Mouse (Mus musculus): ENCODE results near the gene Nectin1.

The Nectin1 gene

GRCm38 (mm10) chr9:43742066-43742465 lies 1.7 kb upstream of the Nectin1 start:
- DNase-seq: no peak

GRCm38 (mm10) chr9:43742902-43743646 lies 710 bp upstream of the Nectin1 start:
- DNase-seq: peak; percentile 99

DNA sequence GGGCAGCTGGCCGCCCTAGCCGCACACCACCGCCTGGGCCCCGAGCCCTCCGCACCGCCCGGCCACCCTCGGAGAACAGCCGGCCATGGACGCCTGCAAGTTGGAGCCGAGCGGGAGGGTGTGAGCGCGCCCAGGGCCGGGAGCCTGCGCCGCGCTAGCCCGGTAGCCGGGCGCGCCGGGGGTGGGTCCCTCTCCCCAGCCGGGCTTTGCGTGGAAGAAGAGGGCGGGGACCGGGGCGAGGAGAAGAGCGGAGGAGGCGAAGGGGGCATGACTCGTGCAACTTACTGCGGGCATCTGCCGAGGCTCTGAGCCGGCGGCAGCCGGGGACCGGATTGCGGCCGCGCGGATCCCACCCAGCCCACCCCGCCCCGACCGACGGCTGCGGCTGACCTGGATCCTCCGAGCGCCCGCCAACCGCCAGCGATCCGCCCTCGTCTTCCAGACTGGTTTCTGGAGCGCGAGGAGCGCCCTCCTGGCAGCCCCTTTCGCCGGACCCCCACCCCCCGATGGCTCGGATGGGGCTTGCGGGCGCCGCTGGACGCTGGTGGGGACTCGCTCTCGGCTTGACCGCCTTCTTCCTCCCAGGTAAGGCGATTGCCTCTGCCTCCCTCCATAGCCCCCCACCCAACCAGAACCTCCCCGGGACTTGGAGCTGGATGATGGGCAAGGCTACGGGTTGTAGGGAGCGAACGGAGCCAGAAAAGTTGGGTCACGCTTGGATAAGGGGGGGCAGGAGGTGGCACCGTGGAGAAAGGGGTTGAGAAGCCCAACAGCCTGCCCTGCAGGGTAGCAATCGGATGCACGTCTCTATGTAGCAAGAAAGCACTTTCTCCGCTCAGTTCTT lies 576 bp downstream of the Nectin1 start:
- DNase-seq: peak; percentile 92

- peak; percentile 92 for DNase-seq
These were observed 1.4 kb downstream of the Nectin1 start for GRCm38 (mm10) chr9:43745051-43745792.

DNA sequence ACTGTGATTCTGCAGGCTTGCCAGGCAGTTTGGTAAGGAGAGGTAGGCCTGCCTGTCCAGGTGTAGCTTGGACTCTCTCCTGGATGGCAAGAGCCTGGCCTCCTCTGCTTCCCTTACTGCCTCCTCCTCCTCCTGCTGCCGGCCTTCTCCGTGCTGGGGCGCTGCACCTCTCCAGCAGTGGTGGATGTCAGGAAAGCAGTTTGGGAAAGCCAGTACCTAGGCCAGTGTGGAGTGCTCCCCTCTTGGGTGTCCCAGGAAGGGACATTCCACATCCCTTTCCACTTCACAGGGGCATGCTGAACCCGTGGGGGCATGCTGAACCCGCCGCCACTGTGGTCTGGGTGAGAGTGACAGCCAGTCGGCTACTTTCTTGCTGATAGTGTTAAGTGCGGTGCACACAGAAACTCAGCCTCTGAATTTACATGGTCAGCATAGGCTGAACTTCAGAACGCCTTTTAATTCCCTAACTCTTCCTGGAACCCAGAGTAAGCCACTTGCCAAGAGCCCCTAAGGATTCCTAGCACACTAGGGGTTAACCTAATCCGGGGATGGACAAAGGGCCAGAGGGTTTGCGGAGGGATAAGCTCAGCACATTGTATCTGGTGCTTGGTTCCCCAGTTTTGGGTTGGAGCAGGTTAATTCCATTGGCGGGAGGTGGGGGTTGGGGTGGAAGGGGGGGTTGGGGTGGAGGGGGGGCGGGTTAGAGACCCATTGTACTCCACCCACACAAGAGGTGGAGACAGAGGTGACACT lies 2.3 kb downstream of the Nectin1 start:
- no peak for DNase-seq

- DNase-seq: no peak
These were observed 3.9 kb downstream of the Nectin1 start for GRCm38 (mm10) chr9:43747710-43748109.

GRCm38 (mm10) chr9:43748519-43748918 lies 4.7 kb downstream of the Nectin1 start:
- no peak for DNase-seq

DNA sequence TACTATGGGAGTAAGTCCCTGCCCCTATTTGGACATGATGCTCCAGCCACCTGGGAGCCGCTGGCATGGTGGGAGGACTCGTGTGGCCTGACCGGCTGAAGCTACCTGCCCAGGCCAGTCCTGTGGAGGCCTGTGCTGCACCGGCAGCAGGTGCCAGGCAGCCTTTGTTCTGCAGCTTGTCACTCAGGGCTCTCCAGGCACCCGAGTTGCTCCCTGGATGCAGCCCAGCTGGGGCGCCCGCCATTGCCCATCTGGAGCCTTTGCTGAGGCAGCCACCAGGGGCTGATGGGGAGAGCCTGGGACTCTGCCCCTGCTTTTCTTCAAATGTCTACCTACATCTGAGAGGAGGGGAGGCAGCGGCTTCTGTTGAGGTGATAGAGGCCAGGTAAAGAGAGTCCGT lies 6.3 kb downstream of the Nectin1 start:
- no peak for DNase-seq

DNA sequence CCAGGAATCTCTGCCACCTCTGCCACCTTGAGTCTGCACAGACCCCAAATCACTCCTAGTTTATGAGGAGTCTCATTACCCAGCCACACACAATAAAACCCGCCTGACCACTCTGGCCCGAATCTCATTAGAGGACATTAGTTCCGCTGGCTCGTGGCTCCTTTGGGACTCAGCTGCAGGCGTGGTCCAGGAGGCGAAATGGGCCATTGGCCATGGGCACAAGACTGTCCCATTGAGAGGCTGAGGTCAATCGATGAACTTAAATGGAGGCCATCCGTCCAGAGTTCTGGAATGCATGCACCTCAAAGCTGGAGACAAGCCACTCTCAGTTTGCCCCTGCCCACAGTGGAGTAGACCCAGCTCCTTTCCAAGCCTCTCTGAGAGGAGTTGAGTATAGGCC lies 7.3 kb downstream of the Nectin1 start:
- no peak for DNase-seq

- no peak for DNase-seq
These were observed 9.7 kb downstream of the Nectin1 start for GRCm38 (mm10) chr9:43753481-43753880.

DNA sequence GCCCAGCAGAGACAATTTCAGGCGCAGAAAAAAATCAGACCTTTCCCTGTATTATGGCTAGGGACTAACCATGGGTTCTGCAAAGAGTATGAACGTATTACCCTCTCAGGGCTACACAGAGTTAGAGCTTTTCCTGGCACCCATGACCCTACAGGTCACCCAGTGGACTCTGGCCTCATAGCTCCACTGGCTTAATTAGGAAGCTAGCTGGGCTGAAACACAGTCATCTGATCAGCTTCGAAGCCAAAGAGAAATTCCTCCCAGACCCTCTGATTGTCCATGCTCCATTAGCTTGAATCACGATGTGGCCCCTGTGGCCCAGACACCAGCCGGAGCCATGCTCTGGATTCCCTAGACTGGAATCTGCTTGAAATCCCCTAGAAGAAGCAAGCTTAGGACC lies 10.3 kb downstream of the Nectin1 start:
- DNase-seq: no peak

GRCm38 (mm10) chr9:43754768-43755197 lies 11.0 kb downstream of the Nectin1 start:
- DNase-seq: no peak

DNA sequence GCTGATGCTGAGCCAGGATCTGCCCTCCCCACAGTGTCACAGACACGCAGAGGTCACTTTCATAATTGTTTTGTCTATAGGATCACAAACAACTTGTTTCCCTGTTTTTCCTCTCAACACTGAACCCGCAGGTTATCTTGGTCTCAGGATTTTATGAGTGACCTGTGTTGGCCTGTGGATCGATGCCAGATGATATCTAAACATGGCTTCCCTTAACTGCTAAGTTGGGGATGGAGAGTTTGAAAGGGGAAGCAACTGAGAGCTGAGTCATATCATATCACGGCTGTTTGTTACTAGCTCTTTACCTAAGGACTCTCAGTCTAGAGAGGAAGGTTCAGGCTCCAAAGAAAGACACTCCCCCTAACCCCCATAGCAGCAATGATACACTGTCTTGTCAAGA lies 11.7 kb downstream of the Nectin1 start:
- no peak for DNase-seq

GRCm38 (mm10) chr9:43755928-43756327 lies 12.1 kb downstream of the Nectin1 start:
- DNase-seq: no peak

- no peak for DNase-seq
These were observed 13.4 kb downstream of the Nectin1 start for GRCm38 (mm10) chr9:43757225-43757624.

DNA sequence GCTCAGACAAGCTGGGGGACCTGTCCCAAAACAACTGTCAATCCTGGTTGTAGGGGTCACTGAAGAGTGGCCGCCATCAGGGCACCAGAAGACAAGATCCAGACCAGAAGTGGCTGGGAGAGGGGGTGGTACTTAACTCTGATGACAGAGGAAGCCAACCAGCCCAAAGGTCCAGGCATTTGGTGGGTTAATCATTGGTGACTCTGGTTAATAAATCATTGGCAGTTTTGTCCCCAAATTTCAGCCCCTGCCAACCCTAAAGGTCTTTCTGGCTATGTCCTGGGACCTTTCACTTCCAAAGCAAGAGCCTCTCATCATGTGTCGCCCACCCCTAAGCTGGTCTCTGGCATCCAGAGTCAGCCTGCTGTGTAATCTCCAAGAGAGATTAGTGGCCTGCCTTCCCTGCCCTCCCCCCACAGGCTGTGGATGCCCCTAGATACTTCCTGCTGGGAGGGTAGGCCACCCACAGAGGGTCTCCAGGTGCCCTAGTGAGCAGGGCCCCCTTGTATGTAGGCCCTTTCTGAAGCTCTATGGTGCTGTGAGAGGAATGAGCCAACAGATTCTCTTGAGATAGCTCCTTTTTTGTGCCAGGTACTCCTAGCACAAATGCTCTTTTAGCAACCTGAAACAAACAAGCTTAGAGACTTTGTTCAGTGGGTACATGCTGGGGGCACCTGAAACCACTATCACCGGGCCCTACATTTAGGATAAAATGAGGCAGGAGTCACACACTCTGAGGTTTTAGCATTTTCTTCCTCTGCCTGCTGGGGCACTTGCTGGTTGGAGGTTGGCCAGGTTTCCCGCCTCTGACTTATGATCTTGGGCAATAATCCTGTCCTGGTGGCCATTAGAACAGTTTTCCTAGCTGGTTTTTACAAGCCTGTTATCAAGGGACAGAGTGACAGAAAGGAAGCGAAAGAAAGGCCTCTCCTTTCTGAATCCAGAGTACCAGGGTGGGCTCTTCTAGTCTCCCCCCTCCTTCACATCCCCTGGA lies 14.5 kb downstream of the Nectin1 start:
- no peak for DNase-seq

GRCm38 (mm10) chr9:43760078-43760477 lies 16.3 kb downstream of the Nectin1 start:
- DNase-seq: no peak

DNA sequence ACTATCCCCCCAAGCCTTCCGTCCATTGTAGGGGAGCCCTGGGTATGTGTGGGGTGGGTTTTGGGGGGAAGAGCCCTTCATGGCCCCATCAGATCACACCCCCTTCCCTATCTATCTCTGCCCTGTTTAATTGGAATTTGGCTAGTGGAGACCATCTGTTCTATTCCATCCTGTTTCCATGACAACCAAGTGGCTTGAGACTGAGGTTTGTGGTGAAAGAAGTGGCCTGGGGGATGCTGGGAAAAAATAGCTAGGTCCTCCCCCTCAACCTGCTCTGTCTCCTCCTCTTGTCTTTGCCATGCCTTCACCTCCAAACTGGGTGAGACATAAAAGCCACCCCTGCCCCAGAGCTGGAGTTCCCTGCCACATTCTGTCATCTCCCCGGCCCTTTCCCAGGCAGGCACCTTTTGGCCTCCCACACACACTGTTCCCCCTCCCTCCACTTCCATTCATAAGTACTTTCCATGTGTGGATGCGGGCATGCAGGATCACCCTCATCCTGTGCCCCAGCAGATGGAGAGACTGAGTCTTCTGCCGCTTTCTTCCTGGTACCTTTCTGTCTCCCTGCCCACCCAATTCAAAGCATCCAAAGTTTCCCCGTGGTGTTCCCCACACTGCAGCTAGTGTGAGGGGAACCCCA lies 17.5 kb downstream of the Nectin1 start:
- no peak for DNase-seq

DNA sequence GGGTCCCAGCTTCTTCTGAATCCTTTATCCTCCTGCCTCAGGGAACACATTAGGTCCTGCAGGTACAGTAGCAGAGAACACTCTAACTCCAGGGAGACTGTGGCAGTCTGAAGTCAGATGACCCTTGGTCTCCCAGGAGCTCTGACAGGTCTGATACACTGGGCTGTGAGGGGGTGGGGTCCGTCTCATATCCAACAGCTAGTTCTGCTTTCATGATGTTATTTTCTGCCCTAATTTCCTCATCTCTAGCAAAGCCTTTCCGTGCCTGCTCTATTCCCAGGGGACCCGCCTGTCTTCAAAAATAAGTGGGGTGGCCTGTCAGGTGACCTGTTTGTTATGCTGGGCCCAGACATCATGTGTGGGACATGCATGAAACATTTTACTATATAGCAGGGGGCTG lies 18.2 kb downstream of the Nectin1 start:
- no peak for DNase-seq

GRCm38 (mm10) chr9:43765419-43766179 lies 21.8 kb downstream of the Nectin1 start:
- DNase-seq: no peak

Measured in heart, adult 11 months (tissue).